Mouse (Mus musculus): Measurements from ENCODE around the gene Pjvk. TPM values are rescaled to one million over a fixed set of nuclear protein-coding genes. Genes with fewer than 3 reads are reported as not detected.

The Pjvk gene
- polyA plus RNA-seq, 1 experiment from 2014 or later: 0.90 TPM

GRCm38 (mm10) chr2:76672134-76672745 is 24.0 kb downstream of the Pjvk start:
- Histone ChIP-seq H3K4me1 (peaks cover 28% of the 10 kb centered on the region), H3K9me3 (replicated peaks) (no peaks in the 10 kb centered on the region), H3K9ac (peak overlapping the region; percentile 72), H3K27ac (0 out of 2 replicates have a peak overlapping the region, but pooled peaks have one; percentile 57), H3K27me3 (no peaks in the 10 kb centered on the region), H3K36me3 (ENCODE audit: poor library complexity, severe bottlenecking) (0 out of 2 replicates have a peak, but pooled peaks cover under 1% of the 10 kb centered on the region), H3K4me3 (peak overlapping the region; percentile 48), H3K4me2 (peak overlapping the region; percentile 72)
- no peak for ATAC-seq
- WGBS: 45% methylated on average over 9 of the region's 9 CpGs

- peaks cover 32% of the 10 kb centered on the region for H3K4me1 ChIP-seq
- peak; percentile 95 for ATAC-seq
- no peaks in the 10 kb centered on the region for H3K27me3 ChIP-seq
- H3K9me3 ChIP-seq (replicated peaks): no peaks in the 10 kb centered on the region
- peak within 1 kb of the TSS; percentile 48 for H3K4me3 ChIP-seq
- H3K9ac ChIP-seq: peak within 1 kb of the TSS; percentile 72
- no peaks in the 10 kb centered on the region for H3K36me3 ChIP-seq (ENCODE audit: poor library complexity, severe bottlenecking)
- peak within 1 kb of the TSS; percentile 72 for H3K4me2 ChIP-seq
- H3K27ac ChIP-seq: peak within 1 kb of the TSS; percentile 57
- WGBS: under 1% methylated on average over 17 of the region's 17 CpGs
These were observed 24.7 kb downstream of the Pjvk start, which contains the start of gene Fkbp7 for GRCm38 (mm10) chr2:76672966-76673392. TSS of gene Fkbp7 (minus strand) at chr2:76673116.

GRCm38 (mm10) chr2:76673472-76674081 is 25.3 kb downstream of the Pjvk start:
- peak overlapping the region; percentile 48; the same call in 1 of the 2 replicates for H3K4me3 ChIP-seq
- no peaks in the 10 kb centered on the region for H3K27me3 ChIP-seq
- peaks cover 32% of the 10 kb centered on the region for H3K4me1 ChIP-seq
- H3K4me2 ChIP-seq: peak overlapping the region; percentile 72
- ATAC-seq: no peak
- WGBS: 39% methylated on average over 7 of the region's 7 CpGs
- H3K36me3 ChIP-seq (ENCODE audit: poor library complexity, severe bottlenecking): no peaks in the 10 kb centered on the region; the same call in 1 of the 2 replicates
- no peak overlapping the region for H3K9ac ChIP-seq
- H3K27ac ChIP-seq: peak overlapping the region; percentile 57; the same call in 1 of the 2 replicates
- H3K9me3 ChIP-seq (replicated peaks): no peaks in the 10 kb centered on the region

- peak within 1 kb of the TSS; percentile 90 for H3K9ac ChIP-seq
- H3K36me3 ChIP-seq (ENCODE audit: poor library complexity, severe bottlenecking): peaks cover under 1% of the 10 kb centered on the region; the same call in 1 of the 2 replicates
- peak within 1 kb of the TSS; percentile 89 for H3K4me3 ChIP-seq
- H3K27ac ChIP-seq: peak within 1 kb of the TSS; percentile 81
- H3K4me1 ChIP-seq: peaks cover 32% of the 10 kb centered on the region
- H3K4me2 ChIP-seq: peak within 1 kb of the TSS; percentile 77
- ATAC-seq: peak; percentile 74
- no peaks in the 10 kb centered on the region for H3K27me3 ChIP-seq
- H3K9me3 ChIP-seq (replicated peaks): no peaks in the 10 kb centered on the region
- WGBS: 7% methylated on average over 28 of the region's 52 CpGs
These were observed 26.6 kb downstream of the Pjvk start, which contains the start of gene Plekha3 for GRCm38 (mm10) chr2:76674725-76675427. TSS of gene Plekha3 (plus strand) at chr2:76675281.

GRCm38 (mm10) chr2:76675451-76675850 is 27.2 kb downstream of the Pjvk start:
- H3K4me1 ChIP-seq: peaks cover 32% of the 10 kb centered on the region
- H3K9me3 ChIP-seq (replicated peaks): no peaks in the 10 kb centered on the region
- WGBS: under 1% methylated on average over 41 of the region's 44 CpGs
- H3K27ac ChIP-seq: peak overlapping the region; percentile 81
- peaks cover 5% of the 10 kb centered on the region; the same call in 1 of the 2 replicates for H3K36me3 ChIP-seq (ENCODE audit: poor library complexity, severe bottlenecking)
- peak overlapping the region; percentile 90 for H3K9ac ChIP-seq
- H3K27me3 ChIP-seq: no peaks in the 10 kb centered on the region
- H3K4me3 ChIP-seq: peak overlapping the region; percentile 89
- 0 out of 2 replicates have a peak, but pooled peaks have one; percentile 46 for ATAC-seq
- peak overlapping the region; percentile 77 for H3K4me2 ChIP-seq

- Histone ChIP-seq H3K36me3 (ENCODE audit: poor library complexity, severe bottlenecking) (peaks cover 5% of the 10 kb centered on the region; the same call in 1 of the 2 replicates), H3K27me3 (no peaks in the 10 kb centered on the region), H3K4me2 (peak overlapping the region; percentile 77), H3K9me3 (replicated peaks) (no peaks in the 10 kb centered on the region), H3K4me3 (peak overlapping the region; percentile 89), H3K4me1 (peaks cover 32% of the 10 kb centered on the region), H3K9ac (peak overlapping the region; percentile 90), H3K27ac (no peak overlapping the region)
- 7% methylated on average over 4 of the region's 4 CpGs for WGBS
- ATAC-seq: no peak
These were observed 27.7 kb downstream of the Pjvk start for GRCm38 (mm10) chr2:76675949-76676348.

- H3K9ac ChIP-seq: peak overlapping the region; percentile 90
- peak overlapping the region; percentile 77 for H3K4me2 ChIP-seq
- ATAC-seq: no peak
- H3K4me3 ChIP-seq: peak overlapping the region; percentile 89
- H3K27ac ChIP-seq: no peak overlapping the region
- H3K36me3 ChIP-seq (ENCODE audit: poor library complexity, severe bottlenecking): peaks cover 8% of the 10 kb centered on the region
- H3K27me3 ChIP-seq: no peaks in the 10 kb centered on the region
- 62% methylated on average over 13 of the region's 13 CpGs for WGBS
- peaks cover 31% of the 10 kb centered on the region for H3K4me1 ChIP-seq
- no peaks in the 10 kb centered on the region for H3K9me3 ChIP-seq (replicated peaks)
These were observed 28.3 kb downstream of the Pjvk start for GRCm38 (mm10) chr2:76676401-76677226.

GRCm38 (mm10) chr2:76682301-76682700 is 34.0 kb downstream of the Pjvk start:
- Histone ChIP-seq H3K9me3 (replicated peaks) (no peaks in the 10 kb centered on the region), H3K9ac (no peak overlapping the region), H3K36me3 (ENCODE audit: poor library complexity, severe bottlenecking) (peaks cover 63% of the 10 kb centered on the region), H3K4me2 (no peak overlapping the region), H3K4me1 (peaks cover 3% of the 10 kb centered on the region; the same call in 1 of the 2 replicates), H3K4me3 (no peak overlapping the region), H3K27ac (no peak overlapping the region), H3K27me3 (no peaks in the 10 kb centered on the region)
- ATAC-seq: no peak
- WGBS: 90% methylated on average over 8 of the region's 8 CpGs

GRCm38 (mm10) chr2:76686986-76687385 is 38.7 kb downstream of the Pjvk start:
- Histone ChIP-seq H3K27ac (no peak overlapping the region), H3K9ac (no peak overlapping the region), H3K9me3 (replicated peaks) (no peaks in the 10 kb centered on the region), H3K27me3 (no peaks in the 10 kb centered on the region), H3K4me2 (no peak overlapping the region), H3K4me1 (no peaks in the 10 kb centered on the region), H3K36me3 (ENCODE audit: poor library complexity, severe bottlenecking) (peaks cover 89% of the 10 kb centered on the region), H3K4me3 (no peak overlapping the region)
- 93% methylated on average over 3 of the region's 3 CpGs for WGBS
- no peak for ATAC-seq

- Histone ChIP-seq H3K9ac (no peak overlapping the region), H3K27me3 (no peaks in the 10 kb centered on the region), H3K4me1 (no peaks in the 10 kb centered on the region), H3K9me3 (replicated peaks) (no peaks in the 10 kb centered on the region), H3K36me3 (ENCODE audit: poor library complexity, severe bottlenecking) (peaks cover 89% of the 10 kb centered on the region), H3K27ac (no peak overlapping the region), H3K4me2 (no peak overlapping the region), H3K4me3 (no peak overlapping the region)
- no peak for ATAC-seq
- WGBS: 81% methylated on average over 3 of the region's 3 CpGs
These were observed 39.3 kb downstream of the Pjvk start for GRCm38 (mm10) chr2:76687608-76688007.

- H3K27ac ChIP-seq: no peak overlapping the region
- no peaks in the 10 kb centered on the region for H3K27me3 ChIP-seq
- no peak overlapping the region for H3K4me3 ChIP-seq
- no peak overlapping the region for H3K9ac ChIP-seq
- H3K36me3 ChIP-seq (ENCODE audit: poor library complexity, severe bottlenecking): peaks cover 89% of the 10 kb centered on the region
- no peaks in the 10 kb centered on the region for H3K9me3 ChIP-seq (replicated peaks)
- WGBS: 74% methylated on average over 7 of the region's 7 CpGs
- H3K4me1 ChIP-seq: no peaks in the 10 kb centered on the region
- no peak for ATAC-seq
- H3K4me2 ChIP-seq: no peak overlapping the region
These were observed 39.9 kb downstream of the Pjvk start for GRCm38 (mm10) chr2:76688162-76688561.
